ENCODE assay signal across 22 mouse cellular contexts in genomic region chr10:68325378-68325777, GRCm38 (mm10). TPM values are rescaled to one million over a fixed set of nuclear protein-coding genes. Genes with fewer than 3 reads are reported as not detected.
A peak's percentile ranks its signal among the peaks of the same experiment; 100 is the strongest.
DNase-seq lines count a peak whose midpoint lies in the region; TF ChIP-seq lines count a peak whose summit lies in the region.
"Had no signal": no experiment of that assay in that cellular context is flagged by ENCODE, and none has a peak within 500 bp of the region (broad histone marks: within the 10 kb centered on the region; RNA-seq: fewer than 3 reads in every experiment).

No protein-coding gene starts in this region.

- no peaks in the 10 kb centered on the region for H3K9me3 ChIP-seq in CH12.LX (replicated peaks; ENCODE audit: low read length)
- H3K9me3 ChIP-seq: embryonic facial prominence, embryonic 10.5 days; embryonic facial prominence, embryonic 12.5 days; forebrain, embryonic 13.5 days; forebrain, embryonic 15.5 days had no signal

- no peak for TF ChIP-seq EP300 in CH12.LX (IDR thresholded peaks at IDR 0.05; ENCODE audit: low read length)

- TF ChIP-seq RAD21 in CH12.LX (IDR thresholded peaks at IDR 0.05; ENCODE audit: low read depth, low read length), result no peak

- no peak for TF ChIP-seq POLR2A in CH12.LX (IDR thresholded peaks at IDR 0.05; ENCODE audit: low read depth, low read length)

- peak; percentile 56 for DNase-seq in heart, adult 11 months
- no peak for DNase-seq in heart, adult 9 months (ENCODE audit: low spot score in 2 of 2)
- DNase-seq in CH12.LX (ENCODE audit: extremely low read depth), result no peak
- peak; percentile 19 for DNase-seq in R1 (ENCODE audit: low read depth, low spot score)
- no peak for DNase-seq in adrenal gland, adult 2 months
- no peak for DNase-seq in layer of hippocampus, postnatal 10 days (ENCODE audit: low spot score in 2 of 2)
- DNase-seq: adrenal gland, adult 8-10 months; adrenal gland, postnatal 14 days; adrenal gland, postnatal 36 days; B cell, adult 2 months; cerebellum, adult 11-12 months; cerebellum, adult 8-10 months; cerebellum, adult 9-11 months; cerebellum, postnatal 14 days; cerebellum, postnatal 36 days; forebrain, postnatal 0 days had no signal

- H3K79me2 ChIP-seq in CH12.LX (replicated peaks; ENCODE audit: control insufficient read depth, extremely low read depth, insufficient read depth, poor library complexity, severe bottlenecking), result no peaks in the 10 kb centered on the region

- H3K4me1 ChIP-seq in CH12.LX (ENCODE audit: control insufficient read depth in 1 of 2, insufficient read depth in 2 of 2), result peaks cover 0 to 3% of the 10 kb centered on the region in 2 experiments; a peak in 1 of 4 replicates
- H3K4me1 ChIP-seq: forebrain, embryonic 13.5 days; forebrain, embryonic 15.5 days had no signal

- no peak overlapping the region for H3K9ac ChIP-seq in CH12.LX (ENCODE audit: insufficient read depth, low read depth)
- H3K9ac ChIP-seq: embryonic facial prominence, embryonic 12.5 days; forebrain, embryonic 13.5 days; forebrain, embryonic 15.5 days; forebrain, postnatal 0 days had no signal

- no peak overlapping the region for H3K27ac ChIP-seq in CH12.LX (ENCODE audit: insufficient read depth, low read depth)
- H3K27ac ChIP-seq: embryonic facial prominence, embryonic 10.5 days; embryonic facial prominence, embryonic 12.5 days; forebrain, embryonic 13.5 days; forebrain, embryonic 15.5 days had no signal

- TF ChIP-seq CTCF in CH12.LX (conservative IDR thresholded peaks at IDR 0.05 in 1 of 2, IDR thresholded peaks at IDR 0.05 in 1 of 2; ENCODE audit: low read depth in 2 of 2, low read length in 2 of 2), result no peak

- no peaks in the 10 kb centered on the region for H3K36me3 ChIP-seq in CH12.LX (replicated peaks in 1 of 2; ENCODE audit: control insufficient read depth in 1 of 2, insufficient read depth in 1 of 2, low read length in 1 of 2)
- H3K36me3 ChIP-seq: embryonic facial prominence, embryonic 10.5 days; embryonic facial prominence, embryonic 12.5 days; forebrain, embryonic 15.5 days; G1E had no signal

- in situ Hi-C loops in CH12.LX (cut with MboI; ENCODE audit: low pct_ligation_motif_present, low pct_unique_long_range_greater_than_20kb, low sequenced_read_pairs), result no loop called here

- no peak overlapping the region for H3K4me2 ChIP-seq in CH12.LX (ENCODE audit: insufficient read depth, low read depth, poor library complexity, severe bottlenecking)
- H3K4me2 ChIP-seq: embryonic facial prominence, embryonic 12.5 days; forebrain, embryonic 13.5 days; forebrain, embryonic 15.5 days had no signal

- H3K4me3 ChIP-seq in CH12.LX (replicated peaks in 1 of 3; ENCODE audit: low read depth in 2 of 3, low read length in 2 of 3, poor library complexity in 1 of 3), result no peak overlapping the region
- H3K4me3 ChIP-seq: embryonic facial prominence, embryonic 10.5 days; embryonic facial prominence, embryonic 12.5 days; forebrain, embryonic 13.5 days; forebrain, embryonic 15.5 days had no signal

- H3K27me3 ChIP-seq in CH12.LX (replicated peaks), result no peaks in the 10 kb centered on the region
- H3K27me3 ChIP-seq: embryonic facial prominence, embryonic 12.5 days; forebrain, embryonic 13.5 days; forebrain, embryonic 15.5 days; Patski had no signal

- dilution Hi-C loops in CH12.LX (cut with MboI; ENCODE audit: extremely low pct_ligation_motif_present, extremely low pct_unique_long_range_greater_than_20kb, low sequenced_read_pairs), result no loop called here

TF ChIP-seq in CH12.LX, 34 proteins besides CTCF, POLR2A, EP300 and RAD21:
- TF ChIP-seq RCOR1 (conservative IDR thresholded peaks at IDR 0.05; ENCODE audit: low read depth, low read length) (no peak), E2F4 (IDR thresholded peaks at IDR 0.05; ENCODE audit: insufficient replicate concordance, low read depth, low read length) (no peak), MAFK (IDR thresholded peaks at IDR 0.05; ENCODE audit: insufficient replicate concordance, low read length) (peak; percentile 34; the same call in 1 of the 2 replicates), ZMIZ1 (IDR thresholded peaks at IDR 0.05; ENCODE audit: low read depth, low read length) (no peak), USF2 (conservative IDR thresholded peaks at IDR 0.05; ENCODE audit: low read depth, low read length) (no peak)

RNA-seq across cellular contexts. Expression of gene Arid5b, which starts 46.8 kb away (rescaled TPM):
- total RNA-seq in CH12.LX (2012; rRNA removed), result 1.2 and 1.8 TPM in 2 replicates
- total RNA-seq in CH12.LX (2014; rRNA removed), result 1.1 and 1.3 TPM in 2 replicates
- polyA plus RNA-seq in CH12.LX (2012; ENCODE audit: insufficient read length, low read depth), result 2.0 and 2.6 TPM in 2 replicates
- total RNA-seq in adrenal gland, adult 2 months (2021), result 10 to 100 TPM; 19.8 to 25.1 TPM
- polyA plus RNA-seq in adrenal gland, adult 2 months (2012; rRNA removed), result 3.2 and 6.2 TPM in 2 replicates
- total RNA-seq in layer of hippocampus, postnatal 10 days (2021), result 10 to 100 TPM; 16.0 to 18.2 TPM
- polyA plus RNA-seq: G1E had no signal

Comparison
In these comparisons a context has a peak if more than half of its experiments do, and no peak if none do; other contexts are left out.
1. DNase-seq: peak in heart, adult 11 months (single experiment) and R1 (single experiment); none in heart, adult 9 months (0 of 2), CH12.LX (single experiment), adrenal gland, adult 2 months (single experiment) and layer of hippocampus, postnatal 10 days (0 of 2).
2. RNA of gene Arid5b, which starts 46.8 kb away (total RNA-seq): 19.8 to 25.1 TPM in adrenal gland, adult 2 months and 16.0 to 18.2 TPM in layer of hippocampus, postnatal 10 days; 1.1 to 1.8 TPM in CH12.LX; every median in the first group is over 4 times any median in the second.